Mouse (Mus musculus): ENCODE data around the gene Myb.

DNA sequence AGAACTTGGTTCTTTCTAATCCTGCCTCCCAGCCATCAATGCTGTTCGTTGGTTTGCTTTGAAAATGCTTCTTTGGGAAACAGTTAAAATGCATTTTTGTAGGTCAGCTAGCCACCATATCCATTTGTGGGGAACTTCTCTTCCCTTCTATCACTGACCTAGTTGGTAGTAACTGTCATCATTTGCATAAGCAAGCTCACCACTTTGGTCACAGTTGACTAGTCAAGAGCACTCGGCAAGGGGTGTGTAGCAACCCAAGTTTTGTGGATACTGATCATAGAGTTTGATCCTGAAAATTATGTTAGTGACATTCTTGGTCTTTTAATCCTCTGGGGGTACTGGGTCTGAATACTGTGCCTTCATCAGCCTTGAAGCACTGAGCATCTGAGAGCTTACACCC, 48.1 kb downstream of the Myb start:
- no peak for TF ChIP-seq CTCF (IDR thresholded peaks at IDR 0.05; ENCODE audit: control insufficient read depth, insufficient read depth, low read length)
- TF ChIP-seq POLR2A (IDR thresholded peaks at IDR 0.05; ENCODE audit: borderline replicate concordance, control insufficient read depth, low read depth, low read length), result no peak

Measured in bone marrow, adult 2 months (tissue).